Mouse (Mus musculus): ENCODE measurements around the gene Ccdc141.

Gene Ccdc141

GRCm38 (mm10) chr2:76972051-76972450, 198.4 kb downstream of the Ccdc141 start:
- no peak for DNase-seq (ENCODE audit: low spot score)

DNA sequence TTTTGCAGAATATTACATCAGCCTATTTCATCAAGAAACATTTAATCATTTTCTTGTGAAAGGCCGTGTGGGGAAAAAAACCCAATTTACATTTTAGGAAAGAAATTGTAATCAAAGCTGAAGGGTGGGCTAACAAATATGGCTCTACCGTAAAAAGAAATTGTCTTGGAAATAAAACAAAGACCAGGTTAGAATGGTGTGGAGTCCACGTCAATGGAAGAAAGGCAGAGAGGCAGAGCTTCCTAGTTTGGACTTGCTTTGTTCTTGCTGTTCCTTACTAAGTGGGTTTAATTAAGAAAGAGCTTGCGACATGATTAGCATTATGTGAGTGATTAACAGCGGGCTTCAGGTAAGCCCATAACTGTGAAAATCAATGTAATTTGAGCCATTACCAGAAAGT, 199.4 kb downstream of the Ccdc141 start:
- no peak for DNase-seq (ENCODE audit: low spot score)

DNA sequence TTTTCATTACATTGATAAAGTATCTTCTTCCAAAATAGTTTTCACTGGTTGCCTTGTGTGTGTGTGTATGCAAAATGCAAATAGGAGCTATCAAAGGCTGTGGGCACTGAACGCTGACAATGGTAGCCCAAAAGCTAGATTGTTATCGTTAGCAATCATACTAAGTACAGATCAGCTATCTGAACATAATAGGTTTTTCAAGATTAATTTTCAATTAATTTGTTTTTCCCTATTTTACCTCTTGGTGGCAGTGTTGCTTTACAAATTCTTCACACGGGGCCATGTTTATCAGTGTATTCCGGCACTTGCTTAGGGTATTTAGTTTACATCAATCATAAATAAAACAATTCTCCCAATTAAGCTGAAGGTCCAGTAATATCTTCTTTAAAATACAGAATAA, 199.8 kb downstream of the Ccdc141 start:
- no peak for DNase-seq (ENCODE audit: low spot score)

DNA sequence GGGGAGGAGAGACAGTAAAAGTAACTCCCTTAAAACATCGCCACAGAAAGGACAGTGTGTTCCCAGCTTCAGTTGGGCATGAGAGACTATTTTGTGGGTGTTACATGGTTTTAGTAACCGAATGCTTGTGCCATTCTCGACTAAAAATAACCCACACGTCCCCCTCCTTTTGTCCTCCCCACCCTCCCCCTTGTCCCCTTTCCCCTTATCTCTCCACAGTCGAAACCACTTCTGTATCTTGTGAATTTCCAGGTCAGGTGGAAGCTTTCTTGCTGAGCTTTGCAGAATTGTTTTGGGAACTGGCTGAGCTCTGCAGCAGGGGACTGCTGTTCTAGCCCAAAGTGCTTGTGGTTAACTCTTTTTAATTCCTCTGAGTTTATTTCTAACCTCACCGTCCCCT, 200.2 kb downstream of the Ccdc141 start:
- no peak for DNase-seq (ENCODE audit: low spot score)

- no peak for DNase-seq (ENCODE audit: low spot score)
Measured at GRCm38 (mm10) chr2:76969637-76970036, 200.8 kb downstream of the Ccdc141 start.

DNA sequence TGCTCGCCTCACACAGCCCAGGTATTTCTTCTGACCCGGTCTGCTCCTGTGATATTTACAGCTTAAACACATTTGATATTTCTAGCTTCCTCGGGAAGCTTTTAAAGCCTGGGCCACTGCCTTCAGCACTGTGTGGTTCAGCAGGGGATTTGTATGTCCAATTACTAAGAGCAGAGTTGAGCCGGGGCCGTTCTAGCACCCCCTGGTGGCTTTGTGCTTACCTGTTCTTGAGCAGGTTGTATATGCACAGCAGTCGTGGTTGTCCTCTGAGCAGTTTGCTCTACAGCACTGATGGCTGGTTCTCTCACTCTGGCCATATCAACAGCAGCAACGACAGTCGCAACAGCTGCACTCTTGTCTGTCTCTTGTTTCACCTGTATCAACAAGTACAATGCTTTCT, 201.5 kb downstream of the Ccdc141 start:
- DNase-seq (ENCODE audit: low spot score): peak; percentile 77

- DNase-seq (ENCODE audit: low spot score): no peak
Measured at GRCm38 (mm10) chr2:76966582-76966981, 203.9 kb downstream of the Ccdc141 start.

DNA sequence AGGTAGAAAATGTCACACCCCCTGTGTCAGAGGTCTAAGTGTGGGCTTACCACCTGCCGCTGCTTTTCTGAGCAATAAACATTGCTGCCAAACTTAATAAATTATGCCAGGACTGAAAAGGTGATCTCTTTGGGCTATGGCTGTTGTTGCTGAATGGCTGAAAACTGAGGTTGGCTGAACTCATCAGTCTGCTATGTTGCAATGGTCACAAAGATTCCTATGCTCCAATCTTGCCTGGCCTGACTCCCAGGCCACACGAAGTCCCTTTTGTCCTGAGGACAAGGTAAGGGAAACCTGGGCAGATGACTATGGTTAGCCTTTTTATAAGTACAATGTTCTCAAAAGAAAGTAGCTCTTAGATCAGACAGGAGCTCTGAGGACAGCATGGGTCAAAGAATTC, 204.4 kb downstream of the Ccdc141 start:
- no peak for DNase-seq (ENCODE audit: low spot score)

GRCm38 (mm10) chr2:76965542-76965941, 204.9 kb downstream of the Ccdc141 start:
- no peak for DNase-seq (ENCODE audit: low spot score)

DNA sequence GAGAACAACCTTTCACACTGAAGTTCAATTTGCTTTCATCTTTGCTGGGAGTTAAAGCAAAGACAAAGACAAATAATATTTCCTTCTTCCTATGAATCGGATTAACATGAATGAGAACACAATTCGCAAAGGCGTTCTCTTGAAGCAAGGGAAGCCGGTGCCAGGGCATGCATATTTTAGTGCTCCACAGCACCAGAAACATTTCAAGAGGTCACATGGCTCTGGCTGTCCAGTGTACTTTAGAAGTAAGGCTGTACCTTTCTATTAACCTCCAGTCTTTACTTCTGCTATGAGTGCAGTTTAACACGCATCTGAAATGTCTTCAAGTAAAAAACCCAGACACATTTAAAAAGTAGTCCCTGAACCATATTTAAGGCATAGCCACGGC, 208.4 kb downstream of the Ccdc141 start:
- no peak for DNase-seq (ENCODE audit: low spot score)

DNA sequence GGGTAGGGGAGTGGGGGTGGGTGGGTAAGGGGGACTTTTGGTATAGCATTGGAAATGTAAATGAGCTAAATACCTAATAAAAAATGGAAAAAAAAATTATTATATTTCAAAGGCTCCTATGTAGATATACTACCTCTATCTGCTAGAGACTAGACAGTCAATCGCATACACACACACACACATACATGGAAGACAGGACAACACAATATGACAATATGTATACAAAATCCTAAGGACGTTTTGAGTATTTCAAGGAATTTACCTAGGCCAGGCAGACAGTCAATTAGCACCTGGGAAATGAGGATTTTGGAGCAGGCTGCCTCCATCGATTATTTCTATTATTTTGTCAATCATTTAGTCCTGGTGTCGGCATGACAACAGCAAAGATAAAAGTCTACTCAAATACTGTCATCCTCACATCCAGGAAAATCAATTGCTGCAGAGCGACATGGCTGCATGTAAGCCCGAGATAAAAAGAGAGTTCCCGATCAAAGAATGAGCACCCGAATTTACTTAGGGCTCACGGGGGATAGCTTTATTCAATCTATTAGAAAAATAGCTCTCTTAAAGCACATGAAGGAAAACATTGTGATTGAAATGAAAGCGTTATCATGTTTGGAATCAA, 208.9 kb downstream of the Ccdc141 start:
- no peak for DNase-seq (ENCODE audit: low spot score)
